Mouse (Mus musculus) CH12.LX (cell line): ENCODE measurements around the gene Ndufc2. TPM values are rescaled to one million over a fixed set of nuclear protein-coding genes. Genes with fewer than 3 reads are reported as not detected.

Source experiments
- DNase-seq: peaks from one replicate; pipeline ENCODE4 v3.0.0-alpha.2; 2013; ENCODE audit errors: extremely low read depth
- H3K27ac ChIP-seq: 2 replicates; pipeline ENCODE4 v1.5.1; 2012; ENCODE audit warnings: low read depth, mild to moderate bottlenecking, control low read depth, moderate library complexity; ENCODE audit not compliant: insufficient read depth
- H3K27me3 ChIP-seq: replicated peaks from 2 replicates; pipeline ENCODE3; 2012; ENCODE audit warnings: inconsistent platforms
- H3K36me3 ChIP-seq, 2 experiments: replicated peaks in 1 of 2; 2 replicates each; pipeline versions ENCODE3 to v1.6.1; 2012; ENCODE audit warnings: inconsistent platforms in 1 of 2, low read length in 1 of 2, mild to moderate bottlenecking in 1 of 2, mixed read lengths in 1 of 2, moderate library complexity in 1 of 2; ENCODE audit not compliant: control insufficient read depth in 1 of 2, insufficient read depth in 1 of 2
- H3K4me1 ChIP-seq, 2 experiments: 2 replicates each; pipeline ENCODE4 v1.6.1; 2012; ENCODE audit warnings: inconsistent platforms in 1 of 2, moderate library complexity in 1 of 2; ENCODE audit not compliant: insufficient read depth in 2 of 2, control insufficient read depth in 1 of 2
- H3K4me2 ChIP-seq: 2 replicates; pipeline ENCODE4 v1.6.1; 2012; ENCODE audit warnings: low read depth, mild to moderate bottlenecking, control low read depth; ENCODE audit not compliant: poor library complexity, insufficient read depth, severe bottlenecking
- H3K4me3 ChIP-seq, 3 experiments: fragments of 150-350 bp in 1 of 3; sonication (generic) in 1 of 3; replicated peaks in 1 of 3; 2 replicates each; pipeline versions ENCODE3 to v1.5.1; 2011 to 2012; ENCODE audit warnings: low read depth in 2 of 3, low read length in 2 of 3, mild to moderate bottlenecking in 2 of 3, moderate library complexity in 2 of 3, control low read depth in 1 of 3, improper control_type of control experiment in 1 of 3, inconsistent platforms in 1 of 3, mixed read lengths in 1 of 3; ENCODE audit not compliant: poor library complexity in 1 of 3
- H3K79me2 ChIP-seq: replicated peaks from 2 replicates; pipeline ENCODE4 v1.6.1; 2012; ENCODE audit warnings: mild to moderate bottlenecking, moderate library complexity; ENCODE audit not compliant: control insufficient read depth, poor library complexity, insufficient read depth, severe bottlenecking; ENCODE audit errors: extremely low read depth
- H3K9ac ChIP-seq: 2 replicates; pipeline ENCODE4 v1.6.1; 2012; ENCODE audit warnings: low read depth, mild to moderate bottlenecking, control low read depth, moderate library complexity; ENCODE audit not compliant: insufficient read depth
- H3K9me3 ChIP-seq: replicated peaks from 2 replicates; pipeline ENCODE3; 2012; ENCODE audit warnings: low read length, inconsistent platforms, mixed read lengths
- BHLHE40 ChIP-seq: IDR thresholded peaks from 2 replicates; pipeline ENCODE4 v1.6.1; 2011; ENCODE audit warnings: mild to moderate bottlenecking, low read depth, low read length, improper control_type of control experiment
- CHD1 ChIP-seq: IDR thresholded peaks from 2 replicates; pipeline ENCODE4 v1.6.1; 2012; ENCODE audit warnings: low read depth, low read length, improper control_type of control experiment, inconsistent platforms
- CHD2 ChIP-seq: IDR thresholded peaks from 2 replicates; pipeline ENCODE4 v1.6.1; 2011; ENCODE audit warnings: low read length, improper control_type of control experiment
- CTCF ChIP-seq, 2 experiments: IDR thresholded peaks in 1 of 2; conservative IDR thresholded peaks in 1 of 2; 2 replicates each; pipeline ENCODE4 v1.5.1; 2011 to 2012; ENCODE audit warnings: low read depth in 2 of 2, low read length in 2 of 2, improper control_type of control experiment in 1 of 2, inconsistent platforms in 1 of 2, mild to moderate bottlenecking in 1 of 2, moderate library complexity in 1 of 2
- ELF1 ChIP-seq: IDR thresholded peaks from 2 replicates; pipeline ENCODE4 v1.6.1; 2014; ENCODE audit warnings: low read depth, mild to moderate bottlenecking, inconsistent platforms, low read length, improper control_type of control experiment
- IRF4 ChIP-seq: IDR thresholded peaks from 2 replicates; pipeline ENCODE4 v1.6.1; 2014; ENCODE audit warnings: low read depth, mild to moderate bottlenecking, inconsistent platforms, low read length, improper control_type of control experiment
- JUN ChIP-seq: IDR thresholded peaks from 2 replicates; pipeline ENCODE4 v1.6.1; 2011; ENCODE audit warnings: low read depth, mild to moderate bottlenecking, low read length, improper control_type of control experiment, moderate library complexity; ENCODE audit not compliant: insufficient read depth
- JUND ChIP-seq: conservative IDR thresholded peaks from 2 replicates; pipeline ENCODE4 v1.6.1; 2011; ENCODE audit warnings: low read depth, low read length, improper control_type of control experiment
- MAFK ChIP-seq: IDR thresholded peaks from 2 replicates; pipeline ENCODE4 v1.6.1; 2011; ENCODE audit warnings: low read length, improper control_type of control experiment; ENCODE audit not compliant: insufficient replicate concordance
- MAX ChIP-seq: IDR thresholded peaks from 2 replicates; pipeline ENCODE4 v1.6.1; 2011; ENCODE audit warnings: low read length, improper control_type of control experiment
- MEF2A ChIP-seq: IDR thresholded peaks from 2 replicates; pipeline ENCODE4 v1.6.1; 2014; ENCODE audit warnings: low read depth, mild to moderate bottlenecking, inconsistent platforms, low read length, improper control_type of control experiment, borderline replicate concordance
- MXI1 ChIP-seq: IDR thresholded peaks from 2 replicates; pipeline ENCODE4 v1.6.1; 2011; ENCODE audit warnings: mild to moderate bottlenecking, low read depth, low read length, improper control_type of control experiment
- NELFE ChIP-seq: IDR thresholded peaks from 2 replicates; pipeline ENCODE4 v1.6.1; 2011; ENCODE audit warnings: low read depth, low read length, improper control_type of control experiment
- PAX5 ChIP-seq: IDR thresholded peaks from 2 replicates; pipeline ENCODE4 v1.6.1; 2012; ENCODE audit warnings: low read length, inconsistent platforms, mixed read lengths
- POLR2A ChIP-seq: IDR thresholded peaks from 2 replicates; pipeline ENCODE4 v1.6.1; 2011; ENCODE audit warnings: low read depth, mild to moderate bottlenecking, improper control_type of control experiment, low read length
- POLR2AphosphoS2 ChIP-seq: IDR thresholded peaks from 2 replicates; pipeline ENCODE4 v1.6.1; 2011; ENCODE audit warnings: low read depth, low read length, improper control_type of control experiment
- RCOR1 ChIP-seq: conservative IDR thresholded peaks from 2 replicates; pipeline ENCODE4 v1.6.1; 2012; ENCODE audit warnings: low read depth, mild to moderate bottlenecking, inconsistent platforms, low read length, improper control_type of control experiment
- SMC3 ChIP-seq: IDR thresholded peaks from 2 replicates; pipeline ENCODE4 v1.6.1; 2011; ENCODE audit warnings: low read depth, low read length, improper control_type of control experiment
- TCF12 ChIP-seq: IDR thresholded peaks from 2 replicates; pipeline ENCODE4 v1.6.1; 2014; ENCODE audit warnings: low read depth, mild to moderate bottlenecking, inconsistent platforms, low read length, improper control_type of control experiment
- ZC3H11A ChIP-seq: IDR thresholded peaks from 2 replicates; pipeline ENCODE4 v1.6.1; 2012; ENCODE audit warnings: low read depth, mild to moderate bottlenecking, inconsistent platforms, low read length, improper control_type of control experiment
- dilution Hi-C: fragments of 300-500 bp; cut with MboI; formaldehyde crosslinking; loops from 2 replicates; pipeline ENCODE4 v1.14.3; 2020; ENCODE audit warnings: low sequenced_read_pairs; ENCODE audit not compliant: extremely low pct_unique_long_range_greater_than_20kb, extremely low pct_ligation_motif_present
- in situ Hi-C: fragments of 300-500 bp; cut with MboI; formaldehyde crosslinking; loops from 3 replicates; pipeline ENCODE4 v1.14.3; 2019; ENCODE audit warnings: low sequenced_read_pairs, low pct_ligation_motif_present, low pct_unique_long_range_greater_than_20kb, mixed read lengths
- polyA plus RNA-seq: library from polyadenylated mRNA; unstranded; fragments of >175 nt; gene quantifications from 2 replicates; pipeline ENCODE4 v1.2.1, GENCODE M21; 2012; ENCODE audit warnings: low read depth; ENCODE audit not compliant: insufficient read length
- total RNA-seq, 2 experiments: library from RNA; depleted of rRNA; stranded (reverse); fragments of 300-350 nt in 1 of 2; fragments of >200 nt in 1 of 2; gene quantifications; 2 replicates each; pipeline ENCODE4 v1.2.3; 2012 to 2014

Ndufc2 gene
- total and polyA plus RNA-seq, 3 experiments = 217 to 352 (median 352) TPM

- Histone ChIP-seq H3K4me1 (peaks cover 6 to 30% of the 10 kb centered on the region in 2 experiments), H3K36me3 (peaks cover 78 to 97% of the 10 kb centered on the region in 2 experiments), H3K9me3 (no peaks in the 10 kb centered on the region), H3K27ac (no peak overlapping the region), H3K4me3 (no peak overlapping the region), H3K9ac (no peak overlapping the region), H3K4me2 (no peak overlapping the region), H3K27me3 (no peaks in the 10 kb centered on the region)
- dilution Hi-C loops (no loop called here), in situ Hi-C loops (no loop called here)
- no peak for DNase-seq
- TF ChIP-seq RCOR1 (no peak), SMC3 (no peak), TCF12 (no peak), MAFK (no peak), BHLHE40 (no peak), JUN (no peak), CTCF (conservative IDR thresholded peaks at IDR 0.05 in 1 of 2, IDR thresholded peaks at IDR 0.05 in 1 of 2; ENCODE audit: low read depth in 2 of 2, low read length in 2 of 2) (no peak), CHD2 (no peak), MXI1 (no peak), POLR2AphosphoS2 (no peak), MEF2A (no peak), MAX (no peak), POLR2A (no peak), NELFE (no peak), CHD1 (no peak), ZC3H11A (no peak), ELF1 (no peak)
- TF ChIP-seq, all 38 proteins: peak for 0
- H3K79me2 ChIP-seq = no peaks in the 10 kb centered on the region; the same call in 1 of the 2 replicates
These were observed 12.1 kb upstream of the Ndufc2 start for GRCm38 (mm10) chr7:97387561-97388147.

- in situ Hi-C loops = no loop called here
- no peak for DNase-seq
- Histone ChIP-seq H3K36me3 (peaks cover 78 to 97% of the 10 kb centered on the region in 2 experiments), H3K27ac (no peak overlapping the region), H3K9ac (no peak overlapping the region), H3K9me3 (no peaks in the 10 kb centered on the region), H3K27me3 (no peaks in the 10 kb centered on the region), H3K4me2 (no peak overlapping the region), H3K4me3 (no peak overlapping the region), H3K4me1 (peaks cover 0 to 21% of the 10 kb centered on the region in 2 experiments; a peak in 2 of 4 replicates), H3K79me2 (no peaks in the 10 kb centered on the region; the same call in 1 of the 2 replicates)
- TF ChIP-seq MEF2A (no peak), IRF4 (no peak), MAFK (no peak), PAX5 (no peak), ELF1 (no peak), JUND (no peak)
- dilution Hi-C loops = no loop called here
These were observed 11.3 kb upstream of the Ndufc2 start for GRCm38 (mm10) chr7:97388541-97388940.
